Mouse (Mus musculus): ENCODE data around the gene Tsks.

DNA sequence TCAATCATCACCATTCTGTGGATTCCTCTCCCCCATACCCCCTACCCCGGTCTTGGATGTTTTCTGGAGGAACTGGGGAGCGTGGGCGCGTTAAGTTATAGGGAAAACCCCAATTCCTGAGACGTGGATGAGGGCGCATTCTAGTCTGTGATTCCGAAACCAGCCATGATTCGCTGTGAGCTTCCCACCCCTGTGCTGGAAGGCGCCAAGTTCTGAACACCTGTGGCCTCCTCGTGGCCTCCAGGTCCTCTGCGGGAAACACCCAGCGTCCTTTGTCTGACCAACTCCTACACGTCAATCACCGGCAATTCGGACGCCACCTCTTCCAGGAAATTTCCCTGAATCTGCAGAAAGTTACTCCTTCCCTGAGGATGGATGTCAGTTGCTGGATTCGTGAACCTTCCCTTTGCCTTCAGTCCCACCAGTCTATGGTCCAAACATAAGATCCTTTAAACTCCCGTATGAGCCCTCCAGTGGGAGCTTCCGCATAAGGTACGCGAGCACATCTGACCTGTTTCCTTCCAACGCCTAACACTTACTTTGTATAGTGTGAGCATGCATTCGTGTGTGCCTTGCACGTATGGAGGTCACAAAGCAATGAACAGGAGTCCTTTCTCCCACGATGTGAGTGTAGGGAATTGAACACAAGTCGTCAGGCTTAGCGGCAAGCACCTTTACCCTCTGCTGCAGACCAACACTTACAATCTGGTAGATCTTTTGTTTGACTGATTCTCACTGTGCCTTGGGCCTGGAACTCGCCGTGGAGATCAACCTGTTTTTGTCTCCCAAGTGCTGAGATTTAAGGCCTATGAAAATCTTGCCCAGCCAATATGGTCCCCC is 44.1 kb downstream of the Tsks start:
- TF ChIP-seq CTCF (IDR thresholded peaks at IDR 0.05; ENCODE audit: low read depth) (0 out of 2 replicates have a peak, but pooled peaks have one; percentile 13), EP300 (IDR thresholded peaks at IDR 0.05; ENCODE audit: low read depth) (no peak)

All from liver, embryonic 14.5 days (tissue).